Mouse (Mus musculus) right cerebral cortex, adult 18-20 months (tissue): ENCODE results near the gene Tet3.
A peak's percentile ranks its signal among the peaks of the same experiment; 100 is the strongest.

Experiments used
- DNase-seq: peaks from one replicate; pipeline ENCODE4 v3.0.0; 2022; ENCODE audit warnings: mixed read lengths

Gene Tet3

GRCm38 (mm10) chr6:83439119-83439767 lies 19.6 kb downstream of the Tet3 start:
- DNase-seq = peak; percentile 69

- peak; percentile 53 for DNase-seq
These were observed 20.3 kb downstream of the Tet3 start for GRCm38 (mm10) chr6:83438584-83438983.

GRCm38 (mm10) chr6:83437802-83438201 lies 21.1 kb downstream of the Tet3 start:
- DNase-seq = no peak

- no peak for DNase-seq
These were observed 21.7 kb downstream of the Tet3 start for GRCm38 (mm10) chr6:83437225-83437624.

GRCm38 (mm10) chr6:83436547-83436946 lies 22.3 kb downstream of the Tet3 start:
- DNase-seq = no peak

- DNase-seq = no peak
These were observed 23.7 kb downstream of the Tet3 start for GRCm38 (mm10) chr6:83435174-83435573.

GRCm38 (mm10) chr6:83433546-83433945 lies 25.3 kb downstream of the Tet3 start:
- no peak for DNase-seq

GRCm38 (mm10) chr6:83432966-83433365 lies 25.9 kb downstream of the Tet3 start:
- no peak for DNase-seq

GRCm38 (mm10) chr6:83427968-83428731 lies 30.7 kb downstream of the Tet3 start:
- DNase-seq = peak; percentile 56

- DNase-seq = no peak
These were observed 31.4 kb downstream of the Tet3 start for GRCm38 (mm10) chr6:83427512-83427911.

- DNase-seq = no peak
These were observed 32.3 kb downstream of the Tet3 start for GRCm38 (mm10) chr6:83426576-83426975.

- no peak for DNase-seq
These were observed 34.9 kb downstream of the Tet3 start for GRCm38 (mm10) chr6:83424053-83424404.

GRCm38 (mm10) chr6:83423400-83424052 lies 35.4 kb downstream of the Tet3 start:
- DNase-seq = no peak

- DNase-seq = no peak
These were observed 36.8 kb downstream of the Tet3 start for GRCm38 (mm10) chr6:83421866-83422649.

- no peak for DNase-seq
These were observed 39.4 kb downstream of the Tet3 start for GRCm38 (mm10) chr6:83419516-83419915.

GRCm38 (mm10) chr6:83417531-83417930 lies 41.4 kb downstream of the Tet3 start:
- DNase-seq = no peak

- DNase-seq = no peak
These were observed 41.8 kb downstream of the Tet3 start for GRCm38 (mm10) chr6:83417104-83417502.

- DNase-seq = no peak
These were observed 42.4 kb downstream of the Tet3 start for GRCm38 (mm10) chr6:83416261-83417103.

GRCm38 (mm10) chr6:83415356-83415940 lies 43.4 kb downstream of the Tet3 start:
- DNase-seq = no peak

- no peak for DNase-seq
These were observed 44.1 kb downstream of the Tet3 start for GRCm38 (mm10) chr6:83414601-83415355.

- no peak for DNase-seq
These were observed 45.2 kb downstream of the Tet3 start for GRCm38 (mm10) chr6:83413686-83414085.
